In genomic region chr13:46616673-46617362, GRCm38 (mm10) we compare ENCODE assay signal across 11 mouse cellular contexts. TPM values are rescaled to one million over a fixed set of nuclear protein-coding genes. Genes with fewer than 3 reads are reported as not detected.
A peak's percentile ranks its signal among the peaks of the same experiment; 100 is the strongest.
DNase-seq lines count a peak whose midpoint lies in the region; ATAC-seq and TF ChIP-seq lines count a peak whose summit lies in the region.
"Had no signal": no experiment of that assay in that cellular context is flagged by ENCODE, and none has a peak within 500 bp of the region (broad histone marks: within the 10 kb centered on the region; RNA-seq: fewer than 3 reads in every experiment).

No protein-coding gene starts in this region.

- no peaks in the 10 kb centered on the region for H3K27me3 ChIP-seq in kidney, adult 2 months (replicated peaks; ENCODE audit: control insufficient read depth, insufficient read depth, low read length)
- H3K27me3 ChIP-seq in kidney, embryonic 14.5 days (ENCODE audit: control insufficient read depth, insufficient read depth, low read length), result no peaks in the 10 kb centered on the region
- no peaks in the 10 kb centered on the region for H3K27me3 ChIP-seq in stomach, postnatal 0 days (ENCODE audit: control insufficient read depth, insufficient read depth, low read length)

- H3K36me3 ChIP-seq in kidney, adult 2 months (ENCODE audit: control insufficient read depth, insufficient read depth, low read length), result no peaks in the 10 kb centered on the region
- no peaks in the 10 kb centered on the region for H3K36me3 ChIP-seq in kidney, embryonic 14.5 days (ENCODE audit: control insufficient read depth, insufficient read depth, low read length)
- no peaks in the 10 kb centered on the region; the same call in 1 of the 2 replicates for H3K36me3 ChIP-seq in stomach, postnatal 0 days (ENCODE audit: control insufficient read depth, insufficient read depth, low read length)

- H3K4me1 ChIP-seq in kidney, adult 2 months (ENCODE audit: control insufficient read depth, insufficient read depth, low read length), result no peaks in the 10 kb centered on the region
- no peaks in the 10 kb centered on the region for H3K4me1 ChIP-seq in kidney, embryonic 14.5 days (ENCODE audit: control insufficient read depth, insufficient read depth, low read length)
- 0 out of 2 replicates have a peak, but pooled peaks cover 2% of the 10 kb centered on the region for H3K4me1 ChIP-seq in stomach, postnatal 0 days (replicated peaks; ENCODE audit: control insufficient read depth, insufficient read depth)

- 89% methylated on average over 19 of the region's 19 CpGs for WGBS in kidney, adult 2 months
- 92% methylated on average over 19 of the region's 19 CpGs for WGBS in kidney, embryonic 14.5 days
- WGBS in stomach, postnatal 0 days, result 87% methylated on average over 19 of the region's 19 CpGs

- no peak for TF ChIP-seq EP300 in stomach, postnatal 0 days (optimal IDR thresholded peaks at IDR 0.05)

- H3K27ac ChIP-seq in kidney, adult 2 months (ENCODE audit: insufficient read depth, low read depth, low read length), result no peak overlapping the region
- no peak overlapping the region for H3K27ac ChIP-seq in kidney, embryonic 14.5 days (ENCODE audit: low read depth, low read length)
- H3K27ac ChIP-seq in stomach, postnatal 0 days (replicated peaks), result no peak overlapping the region

- DNase-seq in kidney, adult 2 months, result peak; percentile 3
- DNase-seq in CD8-positive naive resting alpha-beta T cell, adult 2 months (ENCODE audit: low read depth in 2 of 2, low spot score in 2 of 2), result peak; percentile 77 to 86
- DNase-seq in naive thymus-derived CD4-positive, alpha-beta T cell, adult 2 months (ENCODE audit: low read depth), result peak; percentile 86
- DNase-seq in thymus, postnatal 10 days (ENCODE audit: low spot score in 2 of 2), result peak; percentile 95 to 96
- DNase-seq in right cerebral cortex, postnatal 10 days (ENCODE audit: low spot score in 2 of 2), result no peak
- DNase-seq in stomach, postnatal 0 days (ENCODE audit: low spot score), result no peak
- no peak for DNase-seq in urinary bladder, adult 18-20 months (ENCODE audit: low spot score in 2 of 2)
- DNase-seq: layer of hippocampus, adult 9-11 months; left cerebral cortex, postnatal 4 days had no signal

- no peaks in the 10 kb centered on the region for H3K9me3 ChIP-seq in kidney, embryonic 14.5 days (ENCODE audit: control insufficient read depth, low read length)
- no peaks in the 10 kb centered on the region for H3K9me3 ChIP-seq in stomach, postnatal 0 days (ENCODE audit: control insufficient read depth, low read length)

- no peak overlapping the region for H3K9ac ChIP-seq in kidney, embryonic 14.5 days (ENCODE audit: low read depth, low read length)
- H3K9ac ChIP-seq in stomach, postnatal 0 days (ENCODE audit: low read length), result no peak overlapping the region

- H3K4me2 ChIP-seq in kidney, embryonic 14.5 days (replicated peaks; ENCODE audit: low read depth, low read length), result no peak overlapping the region
- H3K4me2 ChIP-seq in stomach, postnatal 0 days (replicated peaks; ENCODE audit: low read depth), result no peak overlapping the region

- no peak for TF ChIP-seq CTCF in kidney, adult 2 months (conservative IDR thresholded peaks at IDR 0.05; ENCODE audit: insufficient read depth, insufficient read length, low read depth, low read length)
- TF ChIP-seq CTCF in stomach, postnatal 0 days (IDR thresholded peaks at IDR 0.05; ENCODE audit: low read depth), result no peak

- H3K4me3 ChIP-seq in kidney, adult 2 months (ENCODE audit: insufficient read depth, low read depth, low read length), result no peak overlapping the region
- H3K4me3 ChIP-seq in kidney, embryonic 14.5 days (ENCODE audit: low read length), result no peak overlapping the region
- H3K4me3 ChIP-seq in stomach, postnatal 0 days (ENCODE audit: low read depth, low read length), result no peak overlapping the region

- TF ChIP-seq POLR2A in kidney, adult 2 months (IDR thresholded peaks at IDR 0.05; ENCODE audit: low read depth, low read length), result no peak

- ATAC-seq in kidney, embryonic 14.5 days (ENCODE audit: low FRiP score, low TSS enrichment), result no peak
- no peak for ATAC-seq in stomach, postnatal 0 days (ENCODE audit: low FRiP score, low TSS enrichment)
- ATAC-seq: intestine, postnatal 0 days had no signal

RNA-seq across cellular contexts. Expression of gene Fam8a1, which starts 52.5 kb away (rescaled TPM):
- polyA plus RNA-seq in kidney, adult 2 months (2012; rRNA removed), result 20.4 and 21.5 TPM in 2 replicates
- polyA plus RNA-seq in kidney, embryonic 14.5 days (2014; fragmentation: Nextera tagmentation; extraction: Ambion mirVana), result 8.7 and 13.5 TPM in 2 replicates
- 9.3 and 9.5 TPM in 2 replicates for polyA plus RNA-seq in stomach, postnatal 0 days (2015; fragmentation: Nextera tagmentation; extraction: Ambion mirVana)

Comparison
In these comparisons a context has a peak if more than half of its experiments do, and no peak if none do; other contexts are left out.
1. DNase-seq: peak in kidney, adult 2 months (single experiment), CD8-positive naive resting alpha-beta T cell, adult 2 months (2 of 2), naive thymus-derived CD4-positive, alpha-beta T cell, adult 2 months (single experiment) and thymus, postnatal 10 days (2 of 2); none in right cerebral cortex, postnatal 10 days (0 of 2), stomach, postnatal 0 days (single experiment) and urinary bladder, adult 18-20 months (0 of 2).